Mouse (Mus musculus) lung, postnatal 10 days (tissue): ENCODE data around the gene Hivep1.

Experiments
- DNase-seq: peaks from one replicate; pipeline ENCODE4 v3.0.0; 2021

Gene Hivep1

DNA sequence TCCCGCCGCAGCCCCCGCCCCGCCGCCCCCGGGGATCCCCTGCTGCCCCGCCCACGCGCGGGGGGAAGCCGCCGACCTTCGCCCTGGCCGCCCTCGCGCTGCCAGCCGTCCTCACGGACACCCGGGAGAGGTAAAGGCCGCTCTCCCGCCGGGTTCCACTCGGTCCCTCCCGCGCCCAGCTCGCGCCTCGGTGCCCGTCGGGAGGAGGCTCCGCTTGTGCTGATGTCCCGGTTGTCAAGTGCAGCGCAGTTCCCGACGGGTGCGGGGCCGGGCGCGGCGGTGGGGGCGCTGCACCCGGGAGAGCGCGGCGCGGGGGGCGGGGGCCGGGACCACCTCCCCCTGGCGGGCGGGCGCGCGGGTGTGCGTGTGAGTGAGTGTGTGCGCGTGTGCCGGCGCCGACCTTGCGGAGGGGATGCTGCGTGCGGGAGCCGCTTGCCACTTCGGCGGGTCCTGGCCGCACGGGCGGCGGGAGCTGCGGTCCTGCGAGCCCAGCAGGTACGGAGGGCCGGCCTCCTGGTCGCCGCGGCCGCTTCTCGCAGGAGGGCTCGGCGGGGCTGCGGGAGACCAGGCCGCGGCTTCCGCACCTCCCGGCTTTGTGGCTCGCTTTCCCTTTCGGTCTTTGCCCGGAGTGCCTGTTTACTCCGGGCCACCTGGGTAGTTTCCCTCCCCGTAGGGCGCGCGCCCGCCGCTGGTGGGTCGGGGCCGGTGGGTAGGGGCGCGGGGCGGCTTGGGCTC is at the start of gene Hivep1:
Gene Hivep1 (plus strand): TSS at position 61 of the 735 bp plus-strand sequence.
- DNase-seq, result peak; percentile 76

DNA sequence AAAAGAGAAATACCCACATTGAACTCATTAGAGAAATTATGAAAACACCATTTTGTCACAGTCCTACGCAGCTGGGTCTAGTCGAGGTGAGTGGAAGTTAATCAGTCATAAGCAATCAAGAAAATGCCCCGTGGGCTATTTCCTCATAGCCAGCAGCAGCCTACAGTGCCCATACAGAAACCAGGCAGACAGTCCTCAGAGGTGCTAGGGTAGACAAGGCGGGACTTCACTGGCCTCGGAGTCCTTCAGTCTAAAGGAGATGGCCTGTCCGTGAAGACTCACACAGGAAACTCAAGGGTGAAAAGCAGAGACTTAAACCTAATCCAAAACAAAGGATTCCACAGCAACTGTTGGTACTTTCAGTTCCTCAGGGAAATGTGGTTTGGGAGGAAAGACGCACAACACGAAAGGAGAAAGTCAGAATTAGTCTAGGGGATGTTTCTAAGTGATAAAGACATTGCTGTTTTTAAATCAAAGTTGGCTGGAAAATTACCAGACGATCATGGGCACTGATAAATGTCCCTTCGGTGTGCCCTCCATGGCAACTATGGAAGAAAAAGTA is 36.3 kb upstream of the Hivep1 start:
- no peak for DNase-seq

DNA sequence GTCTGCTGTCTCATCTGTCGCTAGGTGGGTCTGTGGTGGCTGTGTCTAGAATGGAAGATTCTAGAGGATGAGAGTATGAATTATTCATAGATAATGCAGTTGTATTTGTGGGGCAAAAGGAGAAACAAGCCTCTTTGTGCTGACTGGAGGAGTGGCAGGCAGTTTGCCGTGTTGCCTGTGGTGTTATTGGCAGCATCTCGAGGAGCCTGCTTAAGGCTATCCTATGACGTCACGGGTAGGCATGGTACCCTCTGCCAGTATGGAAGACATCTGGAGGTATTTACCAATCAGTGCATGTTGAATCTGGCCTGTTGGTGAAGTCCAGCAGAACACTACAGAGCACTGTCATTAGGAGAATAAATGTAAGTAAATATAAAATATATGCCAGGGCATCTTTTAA is 35.6 kb upstream of the Hivep1 start:
- no peak for DNase-seq

DNA sequence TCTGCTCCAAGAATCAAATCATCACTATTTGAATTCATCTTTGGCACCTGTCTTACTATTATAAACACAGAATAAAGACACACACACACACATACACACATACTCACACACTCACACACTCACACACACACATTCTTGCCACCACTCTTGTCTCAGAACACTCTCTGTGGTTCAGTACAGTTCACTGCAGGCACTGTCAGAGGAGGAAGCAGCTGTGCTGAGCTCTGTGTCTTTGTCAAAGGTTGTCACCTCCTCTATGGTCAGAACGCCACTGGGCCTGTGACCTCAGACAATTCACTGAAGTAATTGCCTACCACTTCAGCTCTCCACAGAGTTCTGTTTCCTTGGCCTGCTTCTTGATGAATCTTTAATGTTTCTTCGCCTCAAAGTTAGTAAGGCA is 33.5 kb upstream of the Hivep1 start:
- DNase-seq, result peak; percentile 43

DNA sequence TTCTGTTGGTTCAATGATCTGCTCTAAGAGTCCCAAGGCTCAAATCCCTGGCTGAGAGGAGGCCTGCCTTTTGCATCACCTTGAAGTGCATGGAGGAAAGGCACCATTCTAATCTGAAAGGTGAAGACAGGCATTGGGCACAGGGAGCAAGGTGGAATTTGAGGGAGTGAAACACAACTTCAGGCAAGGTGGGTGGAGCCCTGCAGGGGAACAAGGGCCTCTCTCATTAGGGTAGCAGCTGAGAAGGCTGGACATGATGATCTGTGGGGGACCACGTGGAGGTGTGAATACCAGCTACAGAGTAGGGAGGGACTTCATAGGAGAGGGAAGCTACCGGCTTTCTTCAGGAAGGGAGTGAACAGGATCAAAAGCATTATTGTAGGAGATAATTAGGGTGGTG is 10.6 kb upstream of the Hivep1 start:
- DNase-seq, result no peak

DNA sequence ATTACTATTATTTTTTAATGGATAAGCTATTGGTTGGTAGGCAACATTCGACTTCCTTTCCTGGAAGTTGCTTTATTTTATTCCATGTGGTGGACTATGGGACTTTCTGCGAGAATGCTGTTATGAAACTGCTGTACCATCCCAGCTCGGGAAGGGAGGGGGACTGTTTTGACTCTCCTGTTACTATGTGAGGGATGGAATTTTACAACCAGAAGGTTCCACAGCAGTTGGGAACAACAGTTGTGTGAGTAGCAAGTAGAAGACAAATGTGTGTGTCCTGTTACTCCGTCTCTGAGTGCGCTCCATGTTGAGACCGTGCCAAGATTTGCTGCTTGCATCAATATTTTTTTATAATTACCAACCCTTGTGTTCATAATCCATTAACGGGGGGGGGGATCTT is 8.4 kb upstream of the Hivep1 start:
- DNase-seq, result no peak

DNA sequence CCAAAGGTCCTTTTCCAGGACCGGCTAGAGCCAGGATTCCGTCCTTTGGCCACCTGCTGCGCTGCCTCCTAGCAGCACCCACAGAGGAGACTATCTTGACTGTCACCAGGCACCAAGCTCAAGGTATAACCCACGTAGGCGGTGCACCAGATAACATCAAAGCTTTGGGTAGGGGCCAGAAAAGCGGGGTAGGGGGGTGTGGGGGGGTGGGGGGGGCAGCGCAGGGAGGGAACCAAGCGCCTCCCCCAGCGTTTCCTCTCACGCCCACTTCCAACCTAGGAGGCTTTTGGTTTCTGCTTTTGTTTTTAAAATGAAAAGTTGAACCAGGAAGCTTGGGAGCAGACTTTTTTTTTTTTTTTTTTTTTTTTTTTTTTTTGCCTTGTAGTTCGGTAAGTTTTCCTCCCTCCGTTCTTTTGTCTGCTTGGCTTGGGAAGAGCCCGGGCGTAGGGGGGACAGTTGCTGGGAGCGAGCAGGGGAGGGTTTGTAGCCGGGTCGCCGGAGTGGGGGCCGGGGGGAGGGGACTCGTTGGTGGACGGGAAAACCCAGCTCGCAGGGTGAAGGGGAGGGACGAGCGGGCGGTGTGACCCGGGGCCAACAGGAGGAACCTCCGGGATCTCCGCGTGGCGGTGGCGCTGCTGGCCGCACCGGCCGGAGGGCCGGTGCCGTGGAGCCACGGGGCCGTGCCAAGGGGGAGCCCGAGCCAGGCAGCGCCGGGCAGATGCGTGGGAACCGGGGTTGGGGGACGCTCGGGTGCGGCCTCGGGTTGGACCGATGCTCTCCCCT is 2.6 kb upstream of the Hivep1 start:
- DNase-seq, result peak; percentile 87

DNA sequence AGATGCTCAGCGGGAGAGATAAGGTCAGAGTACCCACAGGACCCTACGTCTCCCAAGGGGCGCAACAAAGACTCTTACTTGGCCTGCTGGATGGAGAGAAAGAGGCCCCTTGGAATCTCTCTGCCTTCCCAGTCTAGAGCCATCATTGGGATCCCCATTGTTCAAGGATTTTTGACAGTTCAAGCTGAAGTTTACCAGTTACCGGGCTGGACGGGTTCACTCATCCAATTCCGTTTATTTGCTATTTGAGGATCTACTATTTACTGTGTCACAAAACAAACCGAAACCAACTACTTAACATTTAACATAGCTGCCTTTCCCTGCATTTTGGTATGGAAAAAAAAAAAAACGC is 2.1 kb upstream of the Hivep1 start:
- no peak for DNase-seq

DNA sequence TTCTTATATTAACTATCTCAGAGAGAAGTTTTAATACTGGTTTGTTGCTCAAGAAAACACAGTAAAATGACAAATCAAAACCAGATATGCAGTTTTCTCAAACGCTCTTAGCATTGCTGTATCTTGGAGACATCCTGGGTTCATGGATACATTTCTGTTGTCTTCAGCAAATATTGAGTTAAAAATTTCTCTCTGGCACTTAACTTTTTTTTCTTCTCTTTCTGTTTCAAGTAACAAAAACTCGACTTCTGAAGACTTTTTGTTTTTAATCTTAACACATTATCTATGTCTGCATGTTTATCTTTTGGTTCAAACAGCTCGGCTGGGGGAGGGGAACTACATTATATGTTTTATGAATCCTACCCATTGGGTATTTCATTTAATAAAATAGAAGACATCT is 1.7 kb upstream of the Hivep1 start:
- no peak for DNase-seq

DNA sequence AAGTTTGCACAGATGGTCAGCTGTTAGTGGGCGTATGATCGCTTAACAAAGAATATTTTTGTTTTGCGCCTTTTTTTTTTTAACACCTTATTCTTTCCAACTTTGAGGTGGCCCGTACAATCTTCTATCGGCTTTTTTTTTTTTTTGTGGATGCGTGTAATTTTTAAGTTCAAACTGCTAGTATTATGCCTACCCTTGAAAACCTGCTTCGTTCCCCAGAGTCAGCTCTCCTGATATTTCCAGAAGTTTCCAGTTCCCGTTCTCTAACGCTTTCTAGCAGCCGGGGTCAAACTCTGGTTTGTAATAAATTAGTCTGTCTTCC is 980 bp upstream of the Hivep1 start:
- no peak for DNase-seq

DNA sequence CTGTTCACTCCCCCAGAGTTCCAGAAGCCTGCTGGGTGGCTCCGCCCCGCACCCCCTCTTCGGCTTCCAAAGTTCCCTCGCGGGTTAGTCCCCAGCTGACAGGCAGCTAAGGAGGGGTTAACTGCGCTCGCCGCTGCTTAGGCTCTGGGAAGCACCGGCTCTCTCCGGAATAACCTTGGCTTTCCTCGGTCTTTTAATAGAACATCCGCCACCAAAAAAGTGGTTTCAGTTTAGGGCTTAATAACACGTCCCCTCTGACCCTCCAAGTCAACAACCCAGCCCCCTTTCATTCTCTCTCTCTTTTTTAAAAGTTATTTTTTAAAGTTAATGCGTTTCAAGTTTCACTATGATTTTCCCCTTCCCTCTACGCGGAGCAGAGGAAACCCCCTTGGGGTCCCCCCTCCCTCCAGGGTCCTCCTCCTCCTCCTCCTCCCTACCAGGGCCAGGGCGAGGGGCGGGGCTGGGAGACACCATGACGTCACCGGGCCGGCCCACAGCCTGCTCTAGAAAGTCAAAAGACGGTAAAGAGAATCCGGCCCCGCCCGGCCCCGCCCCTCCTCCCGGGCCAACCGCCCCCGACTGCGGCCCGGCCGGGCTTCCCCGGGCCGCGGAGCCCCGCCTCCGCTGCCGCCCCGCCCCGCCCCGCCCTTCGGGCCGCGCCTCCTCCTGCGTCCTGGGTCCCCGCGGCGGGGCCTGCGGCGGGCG is 467 bp upstream of the Hivep1 start:
- peak; percentile 99 for DNase-seq

DNA sequence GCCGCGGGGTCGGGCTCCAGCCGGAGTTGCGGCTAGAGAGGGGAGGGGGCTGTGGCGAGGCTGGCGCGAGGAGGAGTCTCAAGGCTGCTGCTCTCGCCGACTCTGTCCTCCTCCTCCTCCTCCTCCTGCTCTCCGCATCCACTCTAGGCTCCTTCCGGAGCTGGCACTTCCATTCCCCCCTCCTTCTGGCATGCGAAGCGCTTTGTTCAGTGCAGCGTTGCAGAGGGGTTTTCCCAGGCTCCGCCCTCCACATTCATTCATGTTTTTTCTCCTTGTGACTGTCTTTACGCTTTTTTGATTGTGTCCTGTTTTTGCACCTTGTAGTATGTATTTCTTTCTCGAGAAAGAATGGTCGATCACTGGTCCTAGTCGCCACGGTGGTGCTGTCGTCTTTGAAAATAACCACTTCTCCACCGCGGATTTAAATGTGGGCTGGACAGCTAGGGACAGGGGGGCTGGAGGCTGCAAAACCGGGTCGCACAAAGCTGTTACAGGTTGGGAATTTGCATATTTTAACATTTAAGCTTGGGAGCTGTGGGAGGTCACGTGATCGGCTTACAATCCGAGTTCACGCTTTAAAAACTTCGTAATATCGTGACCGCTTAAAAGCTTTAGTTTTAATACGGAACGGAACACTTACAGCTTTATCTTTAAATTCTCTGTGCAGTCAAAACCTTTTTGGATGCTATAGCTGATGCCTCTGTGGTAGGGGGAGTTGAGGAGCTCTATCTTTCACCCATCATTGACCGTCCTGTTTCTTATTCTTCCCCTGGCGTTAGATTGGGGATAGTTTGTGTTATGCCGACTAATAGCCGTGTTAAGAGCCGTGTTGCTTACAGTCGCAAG is 1.1 kb downstream of the Hivep1 start:
- DNase-seq, result peak; percentile 89

DNA sequence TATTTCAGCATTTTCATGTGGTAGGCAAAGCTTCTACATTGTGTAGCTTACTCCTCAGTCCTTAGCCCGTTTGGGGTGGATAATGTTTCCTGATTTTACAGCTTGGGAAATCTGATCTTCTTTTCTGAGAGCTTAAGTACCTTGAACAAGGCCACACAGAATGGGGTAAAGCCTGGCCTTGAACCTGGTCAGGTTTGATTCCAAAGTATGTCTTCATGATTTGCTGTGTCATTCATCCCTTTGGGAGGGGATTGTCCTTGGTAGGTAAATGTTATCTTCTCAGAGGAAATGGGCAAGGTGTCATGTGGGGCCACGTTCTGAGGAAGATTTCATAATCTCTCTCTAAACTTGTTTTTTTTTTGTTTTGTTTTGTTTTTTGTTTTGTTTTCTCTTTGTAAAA is 1.8 kb downstream of the Hivep1 start:
- DNase-seq, result no peak

DNA sequence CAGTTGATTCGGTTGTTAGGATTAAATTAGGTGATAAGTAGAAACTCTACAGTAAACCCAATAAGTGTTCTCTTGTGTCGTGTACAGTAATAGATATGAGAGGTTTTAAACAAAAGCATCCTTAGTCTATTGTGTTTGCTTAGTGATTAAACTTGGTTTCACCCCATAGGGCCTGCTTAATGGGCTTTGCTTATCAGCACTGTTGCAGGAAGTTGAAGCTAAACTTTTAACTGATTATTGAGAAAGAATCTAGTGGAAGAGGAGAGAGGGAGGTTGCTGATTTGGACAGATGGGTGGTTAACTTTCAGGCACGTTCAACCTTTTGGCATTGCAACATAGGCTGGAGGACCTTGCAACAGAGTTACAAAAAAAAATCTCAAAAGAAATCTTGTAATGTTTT is 2.3 kb downstream of the Hivep1 start:
- no peak for DNase-seq

DNA sequence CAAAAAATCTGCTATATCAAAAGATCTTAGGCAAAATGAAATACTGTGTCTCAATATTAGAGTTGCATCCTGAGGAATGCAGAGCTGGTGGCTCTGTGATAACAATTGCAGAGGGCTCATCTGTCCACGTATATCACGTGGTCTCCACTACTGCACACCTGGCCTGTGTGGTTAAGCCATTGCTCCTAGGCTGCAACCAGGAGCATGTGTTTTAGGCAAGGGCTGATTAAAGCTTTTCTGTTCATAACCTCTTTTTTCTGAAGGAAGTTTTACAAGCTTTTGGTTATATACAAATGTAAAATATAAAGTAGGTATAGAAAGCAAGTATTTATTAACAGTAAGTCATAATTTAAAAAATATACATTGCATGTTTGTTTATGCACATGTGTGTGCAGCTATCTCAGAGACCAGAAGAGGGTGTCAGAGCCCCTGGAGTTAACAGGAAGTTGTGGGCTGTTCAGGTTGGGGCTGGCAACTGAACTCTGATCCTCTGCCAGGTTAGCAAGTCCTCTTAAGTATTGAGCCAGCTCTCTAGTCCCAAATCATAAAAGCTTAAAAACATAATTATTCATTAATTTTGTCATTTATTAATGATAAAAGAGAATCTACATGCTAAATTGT is 5.0 kb downstream of the Hivep1 start:
- no peak for DNase-seq

DNA sequence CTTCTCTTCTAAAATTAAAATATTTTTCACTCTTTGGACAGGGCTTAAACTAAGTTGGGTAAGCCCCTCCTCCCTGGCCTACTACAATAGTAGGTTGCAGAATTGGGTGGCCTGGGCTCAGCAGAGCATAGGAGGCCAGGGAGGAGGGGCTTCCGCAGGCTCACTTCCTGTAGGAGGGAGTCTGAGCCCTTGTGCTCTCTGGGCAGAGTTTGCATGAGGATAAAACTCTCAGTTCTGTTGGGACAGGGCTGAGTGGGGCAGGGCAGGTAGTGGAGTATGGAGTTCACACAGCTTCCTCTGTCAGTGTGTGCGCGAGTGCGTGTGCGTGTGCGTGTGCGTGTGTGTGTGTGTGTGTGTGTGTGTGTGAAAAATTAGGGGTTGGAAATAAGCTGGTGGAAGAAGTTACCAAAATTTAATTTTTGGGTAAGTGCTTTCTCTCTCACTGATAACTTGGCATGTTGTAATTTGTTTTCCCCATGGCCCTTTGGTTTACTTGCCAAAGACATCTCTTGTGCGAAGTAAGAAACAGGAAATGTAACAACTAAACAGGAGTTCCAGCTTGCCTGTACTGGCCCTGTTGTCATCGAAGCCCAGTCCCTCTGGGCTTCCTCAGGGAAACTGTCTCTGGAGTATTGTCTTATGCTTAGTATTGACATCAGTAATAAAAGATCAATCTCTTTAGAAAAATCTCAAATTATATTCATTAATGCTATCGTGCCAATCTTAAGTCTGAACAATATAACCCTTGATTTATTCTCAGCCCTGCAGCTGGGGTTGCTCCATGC is 9.2 kb downstream of the Hivep1 start:
- peak; percentile 39 for DNase-seq

DNA sequence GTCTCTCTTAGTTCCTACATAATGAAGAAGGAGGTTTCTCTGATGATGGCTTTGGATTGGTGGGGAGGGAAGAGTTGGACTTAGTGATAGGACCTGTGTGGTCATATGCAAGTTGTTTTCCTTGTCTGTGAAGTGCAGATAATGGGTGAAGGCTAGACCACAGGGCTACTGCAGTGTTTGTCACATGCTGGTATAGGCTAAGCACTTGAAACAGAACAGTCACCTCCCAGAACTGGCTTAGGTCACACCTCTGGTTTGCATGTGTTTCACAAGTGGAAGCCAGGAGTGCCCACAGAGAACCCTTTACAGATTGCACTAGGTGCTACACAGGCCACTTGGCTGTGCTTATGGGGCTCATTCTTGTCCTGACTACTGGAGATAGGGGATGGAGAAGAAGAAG is 12.4 kb downstream of the Hivep1 start:
- DNase-seq, result no peak

DNA sequence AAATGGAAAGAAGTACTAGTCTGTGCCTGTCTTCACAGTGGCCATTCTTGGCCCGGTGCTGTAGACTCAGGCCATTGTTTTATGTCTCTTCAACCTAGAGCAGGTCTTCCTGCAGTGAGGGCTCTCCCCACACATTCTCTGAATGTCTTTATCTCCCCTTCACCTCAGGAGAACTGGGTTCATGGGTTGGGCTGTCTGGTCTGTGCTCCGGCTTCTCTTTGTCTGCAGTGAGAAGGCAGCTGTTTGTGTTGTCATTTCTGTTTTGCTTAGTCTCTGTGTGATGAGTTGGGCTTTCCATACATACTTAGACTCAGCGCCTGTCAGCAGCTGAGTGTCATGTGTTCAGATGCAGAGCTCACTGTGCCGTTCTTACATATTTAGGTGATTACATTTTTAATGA is 18.4 kb downstream of the Hivep1 start:
- DNase-seq, result no peak

DNA sequence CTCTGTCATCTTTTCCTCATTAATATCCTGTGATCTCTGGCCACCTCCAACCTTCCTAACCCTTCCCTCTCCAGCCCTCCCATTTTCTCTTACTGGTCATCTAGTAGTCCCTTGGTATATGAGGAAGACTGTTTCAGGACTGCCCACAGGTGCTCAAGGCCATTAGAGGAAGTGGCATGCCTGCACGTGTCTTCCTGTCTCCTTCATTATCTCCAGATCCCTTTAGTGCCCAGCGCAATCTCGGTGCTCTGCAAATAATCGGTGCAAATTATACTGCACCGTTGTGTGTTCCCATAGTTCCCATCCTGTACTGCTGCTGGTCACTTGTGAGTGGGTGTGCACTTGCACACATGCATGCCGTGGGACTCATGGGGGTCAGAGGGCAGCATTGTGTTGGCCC is 19.2 kb downstream of the Hivep1 start:
- no peak for DNase-seq

DNA sequence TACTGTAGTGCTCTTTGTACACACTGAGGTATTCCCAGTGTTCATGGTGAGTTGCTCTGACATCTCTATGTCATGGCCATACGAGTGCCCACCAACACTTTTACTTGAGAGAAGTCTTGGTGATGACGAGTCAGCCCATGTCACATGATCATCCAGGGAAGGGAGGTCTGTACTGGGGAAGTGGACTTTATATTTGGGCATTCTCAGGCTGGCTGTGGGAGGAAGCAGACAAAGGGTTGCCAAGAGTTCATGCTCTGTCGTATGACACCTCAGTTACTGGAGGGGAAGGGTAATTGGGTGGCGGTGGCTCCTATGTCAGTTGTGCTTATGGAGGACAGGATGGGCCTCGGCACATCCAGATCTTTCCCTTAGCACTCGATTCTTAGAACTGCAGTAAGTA is 21.5 kb downstream of the Hivep1 start:
- DNase-seq, result peak; percentile 22

DNA sequence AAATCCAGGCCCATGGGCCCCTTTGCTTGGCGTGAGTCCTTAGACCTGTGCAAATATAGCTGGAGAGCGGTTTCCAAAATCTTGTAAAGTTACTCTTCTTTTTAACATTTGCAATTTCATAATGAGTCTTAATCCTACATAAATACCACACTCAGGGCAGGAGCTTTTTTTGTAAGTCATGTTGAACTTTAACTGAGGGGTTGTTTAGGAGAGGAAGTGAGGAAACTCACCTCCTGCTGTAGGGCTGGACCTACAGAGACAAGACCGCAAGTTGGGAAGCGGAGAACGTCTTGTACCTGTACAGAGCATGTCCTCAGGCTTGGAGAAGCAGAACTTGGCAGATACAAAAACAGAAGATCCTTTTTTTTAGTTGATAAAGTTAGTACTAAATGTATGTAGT is 23.7 kb downstream of the Hivep1 start:
- DNase-seq, result no peak
